Mouse (Mus musculus): ENCODE results near the gene Hist1h4f.
"Not testable (repeated sequence)": the region's sequence is repeated elsewhere in the genome, so short reads cannot be mapped to it uniquely, and the experiment has no call there.

DNA sequence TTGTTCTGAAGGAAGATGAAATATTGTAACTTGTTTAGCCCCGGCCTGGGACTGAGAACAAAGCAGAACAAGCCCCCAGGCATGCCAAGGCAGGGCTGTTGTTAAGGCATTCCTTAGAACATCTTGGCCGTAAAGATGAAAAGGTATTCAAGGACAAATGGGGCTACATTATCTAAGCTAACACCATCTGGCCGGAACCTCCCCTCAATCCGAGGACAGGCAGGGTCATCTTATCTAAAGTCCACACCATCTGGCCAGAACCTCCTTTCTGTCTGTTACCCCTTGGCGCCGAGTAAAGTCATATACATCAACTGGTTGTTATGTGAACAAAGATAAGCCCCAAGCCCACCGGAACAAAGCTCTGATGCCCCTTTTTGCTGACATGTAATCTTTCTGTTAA is 40.4 kb upstream of the Hist1h4f start:
- TF ChIP-seq CTCF (IDR thresholded peaks at IDR 0.05; ENCODE audit: borderline replicate concordance, insufficient read depth, low read depth, low read length); POLR2A (IDR thresholded peaks at IDR 0.05; ENCODE audit: borderline replicate concordance, insufficient read depth, low read length): not testable (repeated sequence)

Measured in cerebellum, adult 2 months (tissue).